Mouse (Mus musculus) ES-E14 (cell line): ENCODE data around the gene Gm14137.

Experiments used
- CHD2 ChIP-seq: IDR thresholded peaks from 2 replicates; pipeline ENCODE4 v1.6.1; 2014; ENCODE audit warnings: mild to moderate bottlenecking, low read depth, low read length, inconsistent platforms
- HCFC1 ChIP-seq: IDR thresholded peaks from 2 replicates; pipeline ENCODE4 v1.6.1; 2012; ENCODE audit warnings: low read length, inconsistent platforms, borderline replicate concordance; ENCODE audit not compliant: insufficient read depth
- ZC3H11A ChIP-seq: IDR thresholded peaks from 2 replicates; pipeline ENCODE4 v1.6.1; 2012; ENCODE audit warnings: low read depth, mild to moderate bottlenecking, inconsistent platforms, low read length, borderline replicate concordance

DNA sequence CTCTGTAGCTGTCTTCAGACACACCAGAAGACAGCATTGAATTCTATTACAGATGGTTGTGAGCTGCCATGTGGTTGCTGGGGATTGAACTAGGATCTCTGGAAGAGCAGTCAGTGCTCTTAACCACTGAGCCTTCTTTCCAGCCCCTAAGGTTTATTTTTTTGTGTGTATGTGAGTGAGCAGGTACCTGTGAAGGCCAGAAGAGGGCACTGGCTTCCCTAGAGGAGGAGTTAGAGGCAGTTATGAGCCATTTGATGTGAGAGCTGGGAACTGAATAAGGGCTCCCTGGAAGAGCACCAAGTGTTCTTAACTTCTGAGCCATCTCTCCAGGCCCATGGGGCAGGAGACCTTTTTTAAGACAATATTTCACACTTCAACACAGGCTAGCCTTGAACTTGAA, 8.9 kb upstream of the Gm14137 start:
- TF ChIP-seq HCFC1 (no peak), ZC3H11A (no peak), CHD2 (no peak)
